Mouse (Mus musculus) bone marrow macrophage, adult 2 months (primary cell): ENCODE data around the gene Cdh16.

Experiments used
- CTCF ChIP-seq: IDR thresholded peaks from 2 replicates; pipeline ENCODE4 v1.5.1; 2012; ENCODE audit warnings: low read depth, mild to moderate bottlenecking, low read length, moderate library complexity
- POLR2A ChIP-seq: IDR thresholded peaks from 2 replicates; pipeline ENCODE4 v1.6.1; 2012; ENCODE audit warnings: mild to moderate bottlenecking, low read depth, low read length, borderline replicate concordance

GRCm38 (mm10) chr8:104642324-104642654 lies 18.1 kb upstream of the Cdh16 start:
- TF ChIP-seq POLR2A (no peak), CTCF (no peak)
